Mouse (Mus musculus): ENCODE measurements around the gene Kcna5. TPM values are rescaled to one million over a fixed set of nuclear protein-coding genes. Genes with fewer than 3 reads are reported as not detected.
A peak's percentile ranks its signal among the peaks of the same experiment; 100 is the strongest.

Kcna5 gene
- total and polyA plus RNA-seq, 2 experiments from 2014 or later = 9.2 to 27.6 TPM

DNA sequence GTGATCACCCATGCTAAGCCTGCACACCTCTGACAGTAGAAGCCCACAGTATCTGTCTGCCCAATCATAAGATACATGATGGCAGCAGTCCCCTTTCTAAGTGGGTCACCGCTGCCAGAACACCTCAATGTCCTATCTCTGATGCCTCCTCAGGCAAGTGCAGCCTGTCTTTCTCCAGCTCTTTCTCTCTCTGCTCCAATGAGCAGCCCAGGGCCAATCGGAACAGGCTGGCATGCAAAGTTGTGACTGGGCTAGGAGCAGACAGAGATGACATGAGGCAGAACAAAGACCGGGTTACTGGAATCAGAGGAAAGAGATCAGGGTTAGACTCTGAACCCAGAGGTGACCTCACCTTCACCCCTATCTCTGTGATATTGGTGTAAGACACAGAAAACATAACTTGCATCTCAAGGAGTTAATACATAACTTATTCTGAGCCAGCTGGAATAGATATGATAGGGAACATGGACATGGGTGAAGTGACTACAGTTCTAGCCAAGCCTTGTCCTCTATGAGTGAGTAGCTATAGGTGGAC is 21.4 kb downstream of the Kcna5 start:
- no peak overlapping the region for H3K27ac ChIP-seq (ENCODE audit: low read depth)
- WGBS = 63% methylated on average over 3 of the region's 3 CpGs
- no peak overlapping the region for H3K4me3 ChIP-seq (ENCODE audit: low read depth, low read length)
- H3K27me3 ChIP-seq (ENCODE audit: control insufficient read depth, insufficient read depth, low read length) = no peaks in the 10 kb centered on the region; the same call in 1 of the 2 replicates
- DNase-seq (ENCODE audit: low spot score) (no peak), ATAC-seq (ENCODE audit: insufficient read depth, low read depth) (no peak)
- no peaks in the 10 kb centered on the region for H3K36me3 ChIP-seq (replicated peaks; ENCODE audit: control insufficient read depth, insufficient read depth, low read length)
- no peak overlapping the region for H3K9ac ChIP-seq (replicated peaks; ENCODE audit: low read depth, low read length)
- no peak for TF ChIP-seq CTCF (IDR thresholded peaks at IDR 0.05; ENCODE audit: low read depth)
- no peak for TF ChIP-seq EP300 (IDR thresholded peaks at IDR 0.05; ENCODE audit: low read depth)
- H3K9me3 ChIP-seq (replicated peaks; ENCODE audit: control insufficient read depth, low read length) = no peaks in the 10 kb centered on the region
- H3K4me2 ChIP-seq (ENCODE audit: low read depth, low read length) = no peak overlapping the region
- H3K4me1 ChIP-seq (ENCODE audit: control insufficient read depth, insufficient read depth) = no peaks in the 10 kb centered on the region

DNA sequence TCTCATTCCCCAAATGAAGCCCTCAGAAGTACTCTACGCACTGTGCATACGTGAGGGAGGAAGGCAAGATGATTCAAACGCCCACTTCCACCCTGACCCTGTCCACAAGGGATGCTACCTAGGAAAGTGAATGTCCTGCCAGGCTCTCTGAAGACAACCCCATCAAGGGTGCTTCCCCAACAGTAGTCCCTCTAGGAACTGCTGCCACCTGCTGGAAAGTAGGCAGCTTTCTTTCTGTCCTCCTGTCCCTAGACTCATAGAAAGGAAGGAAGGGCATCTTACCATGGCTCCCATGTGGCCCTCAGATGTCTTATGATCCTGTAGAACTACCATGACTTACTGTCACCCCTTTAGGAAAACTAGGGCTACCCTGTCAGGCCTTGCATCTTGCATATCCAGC is 22.1 kb downstream of the Kcna5 start:
- H3K4me1 ChIP-seq (ENCODE audit: control insufficient read depth, insufficient read depth) = no peaks in the 10 kb centered on the region
- H3K9me3 ChIP-seq (replicated peaks; ENCODE audit: control insufficient read depth, low read length) = no peaks in the 10 kb centered on the region
- ATAC-seq (ENCODE audit: insufficient read depth, low read depth) (no peak), DNase-seq (ENCODE audit: low spot score) (peak; percentile 18)
- TF ChIP-seq EP300 (IDR thresholded peaks at IDR 0.05; ENCODE audit: low read depth) = no peak
- peak; percentile 60 for TF ChIP-seq CTCF (IDR thresholded peaks at IDR 0.05; ENCODE audit: low read depth)
- H3K36me3 ChIP-seq (replicated peaks; ENCODE audit: control insufficient read depth, insufficient read depth, low read length) = no peaks in the 10 kb centered on the region
- no peak overlapping the region for H3K4me2 ChIP-seq (ENCODE audit: low read depth, low read length)
- H3K4me3 ChIP-seq (ENCODE audit: low read depth, low read length) = no peak overlapping the region
- H3K9ac ChIP-seq (replicated peaks; ENCODE audit: low read depth, low read length) = no peak overlapping the region
- WGBS = 79% methylated on average over 3 of the region's 3 CpGs
- H3K27me3 ChIP-seq (ENCODE audit: control insufficient read depth, insufficient read depth, low read length) = no peaks in the 10 kb centered on the region; the same call in 1 of the 2 replicates
- H3K27ac ChIP-seq (ENCODE audit: low read depth) = no peak overlapping the region

DNA sequence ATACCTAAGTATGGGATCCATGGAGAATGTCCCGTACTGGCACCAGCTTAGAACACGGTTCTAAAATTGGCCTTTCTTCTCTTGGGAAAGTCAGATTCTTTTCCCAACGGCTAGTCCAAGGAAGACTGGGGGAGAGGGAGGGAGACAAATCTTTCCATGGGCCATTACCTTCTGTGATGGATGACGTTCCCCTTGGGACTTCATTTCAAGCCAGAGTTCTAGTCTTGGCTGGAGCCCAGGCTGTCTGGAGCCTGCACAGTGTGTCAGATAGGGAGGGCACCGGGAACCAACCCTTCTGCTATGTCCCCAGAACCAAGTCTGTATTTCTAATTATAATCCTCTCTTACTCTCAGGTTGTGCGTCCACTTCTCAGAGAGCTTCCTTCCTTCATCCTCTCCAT is 26.5 kb downstream of the Kcna5 start:
- no peak overlapping the region for H3K9ac ChIP-seq (replicated peaks; ENCODE audit: low read depth, low read length)

DNA sequence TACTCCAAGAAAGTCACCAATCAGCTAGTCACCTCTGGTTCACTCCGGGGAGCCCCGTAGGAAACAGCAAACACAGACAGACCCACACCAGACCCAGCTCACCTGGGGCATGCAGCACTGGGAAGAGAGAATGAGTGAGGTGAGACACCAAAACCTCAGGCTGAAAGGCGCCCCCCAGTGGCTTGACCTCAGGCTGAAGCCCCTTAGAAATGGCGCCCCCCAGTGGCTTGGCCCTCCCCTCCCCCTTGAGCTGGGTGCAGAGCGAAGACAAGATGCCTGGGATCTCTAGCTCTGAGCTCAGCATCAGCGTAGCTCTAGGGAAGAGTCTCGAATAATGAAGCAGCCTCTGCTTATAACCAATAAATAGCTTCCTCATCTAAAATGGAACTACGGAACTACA is 31.3 kb downstream of the Kcna5 start:
- DNase-seq (ENCODE audit: low spot score) (no peak), ATAC-seq (ENCODE audit: insufficient read depth, low read depth) (no peak)
- Histone ChIP-seq H3K4me3 (ENCODE audit: low read depth, low read length) (no peak overlapping the region), H3K27me3 (ENCODE audit: control insufficient read depth, insufficient read depth, low read length) (no peaks in the 10 kb centered on the region; the same call in 1 of the 2 replicates), H3K36me3 (replicated peaks; ENCODE audit: control insufficient read depth, insufficient read depth, low read length) (no peaks in the 10 kb centered on the region), H3K4me1 (ENCODE audit: control insufficient read depth, insufficient read depth) (no peaks in the 10 kb centered on the region), H3K9ac (replicated peaks; ENCODE audit: low read depth, low read length) (no peak overlapping the region), H3K9me3 (replicated peaks; ENCODE audit: control insufficient read depth, low read length) (no peaks in the 10 kb centered on the region), H3K4me2 (ENCODE audit: low read depth, low read length) (no peak overlapping the region), H3K27ac (ENCODE audit: low read depth) (no peak overlapping the region)
- TF ChIP-seq EP300 (IDR thresholded peaks at IDR 0.05; ENCODE audit: low read depth) = no peak
- TF ChIP-seq CTCF (IDR thresholded peaks at IDR 0.05; ENCODE audit: low read depth) = peak; percentile 33
- WGBS = 74% methylated on average over 8 of the region's 8 CpGs

More for the DNA sequence above, 26.5 kb downstream of the Kcna5 start:
- no peak for DNase-seq (ENCODE audit: low spot score)
- no peak overlapping the region for H3K27ac ChIP-seq (ENCODE audit: low read depth)
- 41% methylated on average over 6 of the region's 6 CpGs for WGBS
- H3K36me3 ChIP-seq (replicated peaks; ENCODE audit: control insufficient read depth, insufficient read depth, low read length) = no peaks in the 10 kb centered on the region
- H3K9me3 ChIP-seq (replicated peaks; ENCODE audit: control insufficient read depth, low read length) = no peaks in the 10 kb centered on the region
- no peak for ATAC-seq (ENCODE audit: insufficient read depth, low read depth)
- no peak for TF ChIP-seq EP300 (IDR thresholded peaks at IDR 0.05; ENCODE audit: low read depth)
- no peak for TF ChIP-seq CTCF (IDR thresholded peaks at IDR 0.05; ENCODE audit: low read depth)
- no peak overlapping the region for H3K4me3 ChIP-seq (ENCODE audit: low read depth, low read length)
- no peaks in the 10 kb centered on the region for H3K4me1 ChIP-seq (ENCODE audit: control insufficient read depth, insufficient read depth)
- H3K4me2 ChIP-seq (ENCODE audit: low read depth, low read length) = no peak overlapping the region
- H3K27me3 ChIP-seq (ENCODE audit: control insufficient read depth, insufficient read depth, low read length) = no peaks in the 10 kb centered on the region; the same call in 1 of the 2 replicates

DNA sequence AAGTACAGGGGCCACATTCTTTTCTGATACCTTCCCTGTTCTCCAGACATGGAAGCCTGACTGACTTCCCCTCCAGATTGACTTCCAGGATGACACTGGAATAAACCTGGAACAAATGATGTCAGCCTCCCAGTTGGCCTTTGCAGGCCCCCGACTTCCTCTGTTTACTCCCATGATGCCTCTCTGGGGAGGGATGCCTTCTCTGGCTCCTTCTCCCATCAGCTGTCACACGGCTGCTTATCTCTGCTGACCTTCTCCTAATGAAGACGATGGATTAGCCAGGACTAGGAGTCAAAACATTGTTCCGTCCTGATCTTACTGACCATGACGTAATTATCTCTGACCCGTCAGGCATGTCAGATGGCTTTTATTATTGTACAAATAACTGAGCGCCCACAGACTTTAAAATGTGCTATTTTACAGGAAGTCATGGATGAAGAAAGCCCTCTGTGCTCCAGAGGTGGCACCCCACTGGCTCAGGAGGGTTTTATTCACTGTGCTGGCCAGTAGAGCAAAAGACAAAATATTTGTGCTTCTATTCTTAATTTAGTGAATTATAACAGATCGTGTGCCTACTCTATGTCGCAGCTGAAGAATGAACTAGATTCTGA is 32.4 kb downstream of the Kcna5 start:
- Histone ChIP-seq H3K27me3 (ENCODE audit: control insufficient read depth, insufficient read depth, low read length) (no peaks in the 10 kb centered on the region; the same call in 1 of the 2 replicates), H3K4me3 (ENCODE audit: low read depth, low read length) (no peak overlapping the region), H3K4me2 (ENCODE audit: low read depth, low read length) (no peak overlapping the region), H3K9ac (replicated peaks; ENCODE audit: low read depth, low read length) (no peak overlapping the region), H3K9me3 (replicated peaks; ENCODE audit: control insufficient read depth, low read length) (no peaks in the 10 kb centered on the region), H3K27ac (ENCODE audit: low read depth) (peak overlapping the region; percentile 72), H3K4me1 (ENCODE audit: control insufficient read depth, insufficient read depth) (no peaks in the 10 kb centered on the region), H3K36me3 (replicated peaks; ENCODE audit: control insufficient read depth, insufficient read depth, low read length) (no peaks in the 10 kb centered on the region)
- ATAC-seq (ENCODE audit: insufficient read depth, low read depth) (peak; percentile 66), DNase-seq (ENCODE audit: low spot score) (peak; percentile 50)
- TF ChIP-seq CTCF (IDR thresholded peaks at IDR 0.05; ENCODE audit: low read depth) = no peak
- 0 out of 2 replicates have a peak, but pooled peaks have one; percentile 39 for TF ChIP-seq EP300 (IDR thresholded peaks at IDR 0.05; ENCODE audit: low read depth)
- 24% methylated on average over 9 of the region's 9 CpGs for WGBS
